Mouse (Mus musculus) gastrocnemius, postnatal 25 days (tissue): Measurements from ENCODE around the gene Kif11. TPM values are rescaled to one million over a fixed set of nuclear protein-coding genes. Genes with fewer than 3 reads are reported as not detected.

Experiments used
- DNase-seq: peaks from one replicate; pipeline ENCODE4 v3.0.0; 2022
- total RNA-seq, 2 experiments: library from RNA; stranded (reverse); gene quantifications; 1 replicate in 1 of 2; 2 replicates in 1 of 2; pipeline ENCODE4 v1.2.3; 2021

The Kif11 gene
- total RNA-seq, 2 experiments from 2014 or later: 0.69 to 1.0 TPM

DNA sequence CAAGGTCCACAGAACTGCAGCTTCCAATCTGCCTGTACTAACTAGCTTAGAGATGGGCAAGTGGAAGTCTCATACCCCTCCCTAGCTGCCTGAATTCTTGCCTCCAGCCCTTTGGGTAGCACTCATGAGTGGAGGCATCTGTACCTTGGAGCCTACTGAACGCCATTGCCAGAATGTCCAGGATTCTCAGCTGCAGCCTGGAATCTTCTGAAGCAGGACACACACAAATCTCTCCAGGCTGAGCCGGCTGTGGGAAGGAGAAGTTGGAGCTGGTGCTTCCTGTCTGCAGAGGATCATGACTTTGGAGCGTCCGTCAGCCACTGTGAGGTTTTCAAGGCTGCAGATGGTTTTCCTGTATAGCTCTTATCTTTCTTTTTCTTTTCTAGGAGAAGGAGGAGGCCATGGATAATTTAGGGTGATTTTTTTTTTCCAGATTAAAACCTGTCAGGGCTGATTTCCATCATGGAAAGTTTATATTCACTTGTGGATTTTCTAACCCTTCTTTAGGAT lies 67.5 kb downstream of the Kif11 start:
- no peak for DNase-seq

DNA sequence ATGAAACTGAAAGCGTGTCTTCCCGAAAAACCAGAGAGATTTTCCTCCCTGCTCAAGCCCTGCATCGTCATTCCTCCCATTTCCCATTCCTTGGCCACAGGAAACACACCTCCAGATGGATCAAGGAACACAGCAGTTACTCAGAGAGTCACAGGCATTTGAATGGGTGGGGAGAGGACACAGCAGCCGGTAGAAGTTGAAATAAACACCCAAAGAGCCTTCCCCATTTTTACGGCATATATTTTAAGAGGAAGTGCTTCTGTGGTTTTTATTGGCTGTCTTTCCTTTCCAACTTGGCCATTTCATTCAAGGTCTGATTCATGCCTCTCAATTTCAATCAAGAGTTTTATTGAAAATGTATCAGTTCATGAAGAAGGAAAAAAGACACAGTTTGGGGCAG lies 72.0 kb downstream of the Kif11 start:
- DNase-seq: no peak

DNA sequence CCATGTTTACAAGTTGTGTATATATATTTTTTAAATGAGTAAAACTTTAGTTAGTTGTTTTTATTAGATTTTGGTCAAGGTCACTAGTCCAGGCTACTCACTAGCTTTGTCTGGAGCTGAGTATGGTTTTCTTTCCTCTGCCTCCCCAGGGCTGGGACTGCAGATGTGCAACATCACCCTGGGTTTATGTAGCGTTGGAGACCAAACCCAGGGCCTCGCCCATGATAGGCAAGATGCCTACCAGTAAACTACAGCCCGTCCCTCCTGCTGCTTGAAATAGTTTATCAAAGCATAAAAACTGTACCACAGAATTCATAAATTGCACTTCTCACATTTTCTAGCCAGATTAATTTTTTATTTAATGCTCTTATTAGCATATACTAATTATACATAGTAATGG lies 73.0 kb downstream of the Kif11 start:
- DNase-seq: no peak

DNA sequence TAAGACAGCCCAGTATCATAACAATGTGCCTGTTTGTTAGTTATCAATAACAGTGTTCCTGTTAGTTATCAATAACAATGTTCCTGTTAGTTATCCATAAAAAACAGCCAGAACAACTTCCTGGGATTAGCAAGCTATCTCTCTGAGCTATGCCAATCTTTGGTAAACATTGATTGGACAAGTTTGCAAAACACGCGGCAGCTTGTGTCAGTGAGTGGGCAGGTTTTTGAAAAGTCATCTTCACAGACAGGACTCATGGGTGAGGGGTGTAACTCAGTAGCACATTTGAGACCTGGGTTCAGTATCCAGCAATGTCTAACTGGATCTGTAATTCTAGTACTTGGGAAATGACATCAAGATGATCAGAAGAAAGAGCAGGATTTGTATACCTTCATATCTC lies 79.3 kb downstream of the Kif11 start:
- DNase-seq: no peak

DNA sequence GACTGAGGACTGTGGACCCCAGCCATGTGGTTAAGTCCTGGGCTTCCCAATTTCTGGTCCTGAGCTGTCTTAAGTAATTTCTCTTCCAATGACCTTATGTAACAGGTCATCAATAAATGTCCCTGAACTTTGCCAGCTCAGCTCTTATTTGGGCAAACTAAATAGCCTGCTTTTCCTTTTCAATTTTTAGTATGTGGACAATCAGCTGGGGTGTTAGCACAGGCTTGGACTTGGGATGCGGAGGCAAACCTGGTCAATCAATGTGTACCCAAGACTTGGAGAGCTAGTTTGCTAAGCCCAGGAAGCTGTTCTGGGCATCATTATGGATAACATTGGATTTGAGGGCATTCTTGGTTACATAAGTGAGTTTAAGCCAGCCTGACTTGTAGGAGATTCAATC lies 79.8 kb downstream of the Kif11 start:
- no peak for DNase-seq

DNA sequence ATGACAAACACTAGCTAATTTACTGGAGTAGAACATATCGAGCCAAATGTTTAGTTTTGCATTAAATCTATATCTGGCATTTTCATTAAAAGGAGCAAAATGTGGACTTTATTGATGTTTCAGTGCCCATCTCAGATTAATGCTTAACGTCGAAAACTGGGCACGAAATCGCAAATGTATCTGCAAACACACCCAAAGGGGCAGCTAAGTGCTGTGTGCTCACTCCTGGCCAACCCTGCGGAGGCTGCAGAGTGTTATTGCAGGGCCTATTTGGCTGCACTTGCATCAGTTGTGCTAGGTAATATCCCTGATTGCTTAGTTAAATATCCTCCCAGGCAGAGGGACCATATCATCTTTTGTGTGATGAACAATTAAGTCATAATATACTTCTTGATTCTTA lies 81.8 kb downstream of the Kif11 start:
- DNase-seq: no peak

DNA sequence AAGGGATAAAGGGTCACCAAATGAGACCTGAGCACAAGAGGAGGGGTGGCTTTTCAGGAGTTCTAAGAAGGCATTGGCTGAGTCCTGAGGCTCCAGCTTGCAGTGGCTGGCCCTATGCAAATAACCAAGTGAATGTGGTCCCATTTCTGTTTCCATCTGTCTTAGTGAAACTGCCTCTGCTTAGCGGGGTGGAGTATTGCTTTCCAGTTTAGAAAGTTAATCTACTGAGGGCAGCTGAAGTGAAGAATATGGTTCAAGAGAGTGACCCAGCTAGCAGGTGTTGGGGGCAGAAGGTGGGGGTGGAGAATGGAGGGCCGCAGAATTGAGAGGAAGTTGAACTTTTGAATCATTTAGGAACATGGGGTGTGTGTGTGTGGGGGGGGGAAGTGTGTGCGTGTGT lies 90.2 kb downstream of the Kif11 start:
- no peak for DNase-seq

DNA sequence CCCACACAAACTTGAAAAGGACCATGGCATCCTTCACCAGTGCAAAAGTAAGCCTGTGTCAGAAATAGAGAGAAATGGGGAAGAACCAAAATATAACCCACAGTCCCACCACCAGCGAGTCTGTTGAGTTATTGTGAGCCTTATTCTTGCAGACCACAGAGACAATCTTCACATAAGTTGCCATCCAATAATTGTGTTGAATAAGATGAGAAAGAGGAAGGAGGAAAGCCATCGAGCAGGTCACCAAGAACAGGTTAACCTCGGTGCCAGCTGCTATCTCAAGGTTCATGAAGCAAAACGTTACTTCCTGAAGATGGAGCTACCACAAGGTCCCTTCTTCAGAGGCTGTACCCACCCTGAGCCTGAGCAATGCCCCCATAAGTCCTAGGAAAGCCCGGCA lies 90.8 kb downstream of the Kif11 start:
- no peak for DNase-seq

DNA sequence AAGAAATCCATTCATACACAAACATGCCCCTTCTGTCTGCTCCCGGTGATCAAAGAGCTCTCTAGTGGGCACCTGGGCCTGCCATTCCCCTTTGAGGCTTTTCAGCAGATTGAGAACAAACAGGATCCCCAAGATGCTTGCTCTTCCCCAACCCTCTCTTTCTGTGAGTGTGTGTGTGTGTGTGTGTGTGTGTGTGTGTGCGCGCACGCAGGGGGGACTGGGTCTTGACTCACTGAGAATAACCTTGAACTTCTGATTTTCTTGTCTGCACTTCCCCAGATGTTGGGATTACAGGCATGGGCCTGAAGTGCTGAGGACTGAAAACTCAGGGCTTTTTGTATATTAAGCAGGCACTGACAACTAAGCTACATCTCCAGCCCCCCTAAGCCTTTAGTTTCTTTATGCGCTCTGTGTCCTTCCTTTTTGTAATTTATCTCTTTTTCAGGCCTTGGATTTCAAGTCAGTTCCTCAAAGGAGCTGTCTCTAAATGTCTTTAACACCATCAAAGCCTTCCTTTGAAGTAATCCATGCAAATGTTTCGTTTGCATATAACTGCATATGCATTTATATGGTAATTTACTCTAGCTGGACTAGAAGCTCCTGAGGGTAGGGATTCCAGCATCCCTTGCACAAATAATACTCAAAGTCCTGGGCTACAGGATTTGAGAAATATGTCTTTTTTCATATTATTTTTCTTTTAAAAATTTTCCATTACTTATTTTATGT lies 92.8 kb downstream of the Kif11 start:
- DNase-seq: no peak

Other genes with a start within 250 kb of the Kif11 start
- gene March5, start 168.9 kb upstream of the Kif11 start, total RNA-seq: 10 to 100 TPM; 70.3 to 72.6 TPM
- 10 to 100 TPM; 35.8 to 44.6 TPM for gene Cpeb3, start 167.8 kb upstream of the Kif11 start, total RNA-seq
- 10 to 100 TPM; 90.1 to 93.5 TPM for gene Ide, start 38.6 kb upstream of the Kif11 start, total RNA-seq
- gene Hhex, start 58.4 kb downstream of the Kif11 start, total RNA-seq: 1 to 10 TPM; 1.0 to 2.8 TPM
- gene Exoc6, start 174.0 kb downstream of the Kif11 start, total RNA-seq: 10 to 100 TPM; 33.3 to 43.8 TPM